Mouse (Mus musculus): ENCODE measurements around the gene Mxd3. TPM values are rescaled to one million over a fixed set of nuclear protein-coding genes. Genes with fewer than 3 reads are reported as not detected.

Mxd3 gene
- total RNA-seq, 1 experiment from 2014 or later, result 5.2 TPM

DNA sequence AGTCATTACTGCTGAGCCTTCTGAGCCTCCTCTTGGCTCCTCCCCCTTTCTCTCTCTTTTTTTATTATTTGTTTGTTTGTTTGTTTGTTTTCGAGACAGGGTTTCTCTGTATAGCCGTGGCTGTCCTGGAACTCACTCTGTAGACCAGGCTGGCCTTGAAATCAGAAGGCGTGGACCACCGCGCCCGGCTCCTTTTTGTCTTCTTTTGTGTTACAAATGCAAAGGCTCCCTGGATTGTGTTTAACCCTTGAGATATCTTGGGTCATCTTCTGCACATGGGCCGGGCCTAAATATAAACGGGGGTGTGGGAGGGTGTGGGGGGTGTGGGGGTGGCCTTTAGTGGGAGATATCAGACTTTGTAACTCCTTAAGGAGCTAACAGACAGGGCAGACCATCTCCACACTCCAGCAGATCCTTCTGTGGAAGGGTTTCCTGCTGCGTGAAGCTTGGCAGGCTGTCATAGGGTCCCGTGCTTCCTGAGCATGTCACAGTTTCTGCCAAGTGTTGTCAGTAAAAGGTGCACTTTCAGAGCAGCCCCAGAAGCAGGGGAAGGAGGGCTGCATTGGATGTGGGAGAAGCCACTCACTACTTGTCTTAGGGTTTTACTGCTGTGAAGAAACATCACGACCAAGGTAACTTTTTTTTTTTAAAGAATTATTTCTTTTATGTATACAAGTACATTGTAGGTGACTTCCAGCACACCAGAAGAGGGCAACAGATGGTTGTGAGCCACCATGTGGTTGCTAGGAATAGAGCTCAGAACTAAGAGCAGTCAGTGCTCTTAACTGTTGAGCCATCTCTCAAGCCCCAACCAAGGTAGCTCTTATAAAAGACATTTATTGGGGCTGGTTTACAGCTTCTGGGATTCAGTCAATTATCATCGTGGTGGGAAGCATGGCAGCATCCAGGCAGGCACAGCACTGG lies 8.8 kb upstream of the Mxd3 start:
- no peak for ATAC-seq (replicated peaks in 1 of 2; ENCODE audit: insufficient read depth in 1 of 2, low FRiP score in 2 of 2, low TSS enrichment in 1 of 2, low read depth in 1 of 2, poor library complexity in 2 of 2, severe bottlenecking in 2 of 2)

DNA sequence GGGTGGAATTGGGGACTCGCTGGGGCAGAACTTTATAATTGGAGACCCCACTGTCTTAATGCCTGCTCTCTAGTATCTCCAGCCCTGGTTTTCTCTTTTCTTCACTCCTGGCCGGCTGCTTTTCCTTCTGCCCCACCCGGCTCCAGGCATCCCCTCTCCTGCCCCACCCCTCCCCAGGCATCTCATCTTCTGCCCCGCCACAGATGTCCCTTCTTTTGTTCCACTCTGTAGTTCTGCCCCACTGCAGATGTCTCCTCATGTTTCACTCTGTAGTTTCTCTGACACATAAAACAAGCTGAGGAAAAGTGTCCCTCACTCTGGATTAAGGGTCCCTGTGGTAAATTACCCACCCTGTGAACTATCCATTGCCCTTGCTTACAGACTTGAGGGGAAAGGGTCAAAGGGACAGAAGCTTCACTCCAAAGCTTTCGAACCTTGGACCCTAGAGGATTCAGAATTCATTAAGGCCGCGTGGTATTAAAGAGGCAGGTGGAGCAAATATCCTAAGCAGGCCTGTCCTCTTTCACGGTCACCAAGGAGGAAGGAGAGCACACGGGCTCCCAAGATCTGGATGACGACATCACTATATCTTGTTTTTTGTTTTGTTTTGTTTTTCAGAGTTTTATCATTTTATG lies 7.8 kb upstream of the Mxd3 start:
- ATAC-seq (replicated peaks in 1 of 2; ENCODE audit: insufficient read depth in 1 of 2, low FRiP score in 2 of 2, low TSS enrichment in 1 of 2, low read depth in 1 of 2, poor library complexity in 2 of 2, severe bottlenecking in 2 of 2), result no peak

DNA sequence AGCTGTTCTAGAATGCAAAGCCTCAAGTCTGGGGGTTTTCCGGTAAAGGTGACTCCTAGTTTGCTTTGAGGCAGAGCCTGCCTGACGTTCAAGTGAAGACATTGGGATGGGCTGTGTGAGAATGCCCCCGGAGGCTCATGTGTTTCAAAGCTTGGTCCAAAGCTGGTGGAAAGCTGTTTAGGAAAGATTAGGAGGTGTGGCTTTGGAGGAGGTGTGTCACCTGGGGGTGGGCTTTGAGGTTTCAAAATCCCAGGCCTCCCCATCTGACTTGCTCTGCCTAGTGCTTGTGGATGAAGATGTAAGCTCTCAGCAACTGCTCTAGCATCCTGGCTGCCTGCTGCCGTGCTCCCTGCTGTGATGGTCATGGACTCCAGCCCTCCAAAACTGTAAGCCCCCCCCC lies 6.1 kb upstream of the Mxd3 start:
- ATAC-seq (replicated peaks in 1 of 2; ENCODE audit: insufficient read depth in 1 of 2, low FRiP score in 2 of 2, low TSS enrichment in 1 of 2, low read depth in 1 of 2, poor library complexity in 2 of 2, severe bottlenecking in 2 of 2), result no peak

DNA sequence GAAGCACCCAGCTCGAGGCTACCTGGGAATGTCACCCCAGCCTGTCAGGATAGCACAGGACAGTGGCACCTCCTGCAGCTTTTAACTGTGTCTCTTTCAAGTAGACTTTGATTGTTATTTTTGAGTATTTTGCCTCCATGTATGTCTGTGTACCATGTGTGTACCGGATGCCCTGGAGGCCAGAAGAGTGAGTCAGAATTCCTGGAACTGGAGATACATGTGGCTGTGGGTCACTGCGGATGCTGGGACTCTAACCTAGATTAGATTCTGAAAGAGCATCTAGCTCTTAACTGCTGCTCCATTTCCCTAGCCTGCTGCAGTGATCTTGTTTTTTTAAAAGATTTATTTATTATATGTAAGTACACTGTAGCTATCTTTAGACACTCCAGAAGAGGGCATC lies 2.7 kb upstream of the Mxd3 start:
- ATAC-seq (replicated peaks in 1 of 2; ENCODE audit: insufficient read depth in 1 of 2, low FRiP score in 2 of 2, low TSS enrichment in 1 of 2, low read depth in 1 of 2, poor library complexity in 2 of 2, severe bottlenecking in 2 of 2), result no peak

DNA sequence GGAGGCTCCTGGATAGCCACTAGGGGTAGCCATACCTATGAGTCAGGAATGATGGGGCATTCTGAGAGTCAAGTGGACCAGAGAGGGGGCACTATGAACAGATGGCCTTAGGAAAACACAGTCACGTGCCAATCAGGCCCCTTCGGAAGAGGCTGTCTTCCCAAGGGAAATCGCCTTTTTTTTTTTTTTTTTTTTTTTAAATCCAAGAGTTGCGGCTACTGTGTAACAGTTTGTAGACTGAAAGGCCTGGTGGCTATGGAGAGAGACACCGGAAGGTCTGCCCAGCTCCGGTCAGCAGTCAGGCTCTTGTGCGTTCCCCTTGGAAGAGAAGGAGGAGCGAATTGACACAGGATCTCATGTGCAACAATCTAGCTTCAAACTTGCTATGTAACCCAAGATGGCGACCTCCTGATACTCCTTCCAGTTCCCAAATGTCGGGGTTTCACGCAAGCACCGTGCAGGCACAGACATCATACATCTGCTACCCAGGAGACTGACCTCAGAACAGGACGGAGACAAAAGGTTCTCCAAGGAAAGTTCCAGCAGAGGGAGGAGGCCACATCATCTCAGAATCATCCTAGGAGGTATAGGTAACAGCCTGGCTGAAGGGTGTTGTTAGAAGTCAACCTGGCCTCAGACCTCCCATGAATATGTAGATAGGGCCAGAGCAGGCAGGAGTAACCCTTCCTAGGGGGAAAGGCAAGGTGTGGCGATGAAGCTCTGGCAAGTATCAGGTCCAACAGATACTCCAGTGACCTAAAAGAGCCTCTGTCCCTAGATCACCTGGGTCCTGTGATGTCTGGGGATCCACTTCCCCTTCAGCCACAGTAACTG lies 1.2 kb upstream of the Mxd3 start:
- no peak; a peak in 2 of 4 replicates for ATAC-seq (replicated peaks in 1 of 2; ENCODE audit: insufficient read depth in 1 of 2, low FRiP score in 2 of 2, low TSS enrichment in 1 of 2, low read depth in 1 of 2, poor library complexity in 2 of 2, severe bottlenecking in 2 of 2)

DNA sequence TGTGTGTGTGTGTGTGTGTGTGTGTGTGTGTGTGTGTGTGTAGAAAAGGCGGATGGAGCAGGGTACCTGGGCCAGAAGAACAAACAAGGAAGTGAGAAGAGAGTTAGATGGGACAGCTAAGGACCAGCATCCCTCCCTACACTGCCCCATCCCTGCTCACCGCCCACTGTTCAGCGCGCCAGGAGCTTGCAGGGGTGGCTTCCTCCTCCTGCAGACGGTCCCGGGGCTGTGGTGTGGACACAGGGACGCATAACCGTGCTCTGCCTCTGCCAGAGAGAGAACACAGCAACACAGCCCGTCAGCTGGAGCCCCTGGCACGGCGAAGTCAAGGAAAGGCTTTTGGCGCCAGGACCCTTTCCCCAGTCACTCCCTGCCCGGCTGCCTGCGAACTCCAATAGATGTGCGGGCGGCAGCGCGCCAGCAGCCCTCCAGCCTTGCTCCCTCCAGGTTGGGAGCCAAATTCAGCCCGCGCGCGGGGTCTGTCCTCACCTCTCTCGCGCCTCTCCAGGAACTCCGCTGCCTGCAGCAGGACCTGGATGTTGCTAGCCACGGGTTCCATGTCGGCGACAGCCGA lies 427 bp downstream of the Mxd3 start:
- ATAC-seq (replicated peaks in 1 of 2; ENCODE audit: insufficient read depth in 1 of 2, low FRiP score in 2 of 2, low TSS enrichment in 1 of 2, low read depth in 1 of 2, poor library complexity in 2 of 2, severe bottlenecking in 2 of 2), result no peak

DNA sequence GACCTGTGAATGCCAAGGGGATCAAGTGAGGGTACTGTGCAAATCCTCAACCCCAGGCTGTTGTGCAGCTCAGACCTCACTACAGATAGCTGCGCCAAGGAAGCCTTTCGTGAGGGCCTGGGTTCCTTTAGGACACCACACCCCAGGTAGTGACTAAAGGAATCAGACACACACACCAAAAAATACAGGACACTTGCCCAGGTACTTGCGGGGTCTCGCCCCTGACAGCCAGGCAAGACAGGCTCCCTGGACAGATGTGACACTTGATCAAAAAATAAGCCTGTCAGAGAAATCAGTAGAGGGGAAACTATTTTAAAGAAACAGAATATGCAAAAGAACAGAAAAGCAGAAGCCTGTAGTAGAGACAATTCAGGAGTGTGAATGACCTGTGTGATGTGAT lies 982 bp downstream of the Mxd3 start:
- no peak for ATAC-seq (replicated peaks in 1 of 2; ENCODE audit: insufficient read depth in 1 of 2, low FRiP score in 2 of 2, low TSS enrichment in 1 of 2, low read depth in 1 of 2, poor library complexity in 2 of 2, severe bottlenecking in 2 of 2)

DNA sequence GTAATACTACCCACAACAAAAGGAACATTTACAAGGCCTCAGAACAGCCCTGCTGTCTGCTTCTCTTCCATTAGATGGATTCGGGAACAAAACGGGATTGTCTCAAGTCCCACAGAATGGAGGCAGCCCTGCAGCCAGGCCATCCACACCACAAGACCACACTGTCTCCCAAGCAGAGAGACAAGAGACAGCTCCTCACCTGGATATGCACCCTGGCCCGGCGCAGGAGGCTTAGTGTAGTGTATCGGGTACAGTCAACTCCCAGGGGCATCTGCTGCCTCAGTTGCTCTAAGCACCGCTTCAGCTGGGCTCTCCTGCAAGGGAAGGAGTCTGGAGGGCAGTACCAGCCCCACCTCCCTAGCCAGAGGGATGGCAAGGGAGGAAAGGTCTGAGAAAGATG lies 1.5 kb downstream of the Mxd3 start:
- ATAC-seq (replicated peaks in 1 of 2; ENCODE audit: insufficient read depth in 1 of 2, low FRiP score in 2 of 2, low TSS enrichment in 1 of 2, low read depth in 1 of 2, poor library complexity in 2 of 2, severe bottlenecking in 2 of 2), result no peak

DNA sequence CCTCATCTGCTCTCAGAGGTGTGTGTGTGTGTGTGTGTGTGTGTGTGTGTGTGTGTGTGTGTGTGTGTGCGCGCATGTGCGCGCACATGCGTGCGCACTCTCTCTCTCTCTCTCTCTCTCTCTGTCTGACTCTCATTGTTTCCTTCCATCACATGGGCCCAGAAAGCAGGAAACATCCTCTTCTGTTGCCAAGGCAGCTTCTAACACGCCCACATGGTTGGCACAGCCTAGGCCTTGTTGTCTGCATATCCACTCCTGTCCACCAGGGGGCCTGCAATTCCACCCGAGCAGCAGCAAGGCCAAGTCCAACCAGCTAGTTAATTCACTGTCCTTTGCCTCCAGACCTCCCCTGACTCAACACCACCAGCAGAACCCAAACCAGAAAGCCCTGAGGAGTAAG lies 2.0 kb downstream of the Mxd3 start:
- peak; percentile 69 to 75 for ATAC-seq (replicated peaks in 1 of 2; ENCODE audit: insufficient read depth in 1 of 2, low FRiP score in 2 of 2, low TSS enrichment in 1 of 2, low read depth in 1 of 2, poor library complexity in 2 of 2, severe bottlenecking in 2 of 2)

DNA sequence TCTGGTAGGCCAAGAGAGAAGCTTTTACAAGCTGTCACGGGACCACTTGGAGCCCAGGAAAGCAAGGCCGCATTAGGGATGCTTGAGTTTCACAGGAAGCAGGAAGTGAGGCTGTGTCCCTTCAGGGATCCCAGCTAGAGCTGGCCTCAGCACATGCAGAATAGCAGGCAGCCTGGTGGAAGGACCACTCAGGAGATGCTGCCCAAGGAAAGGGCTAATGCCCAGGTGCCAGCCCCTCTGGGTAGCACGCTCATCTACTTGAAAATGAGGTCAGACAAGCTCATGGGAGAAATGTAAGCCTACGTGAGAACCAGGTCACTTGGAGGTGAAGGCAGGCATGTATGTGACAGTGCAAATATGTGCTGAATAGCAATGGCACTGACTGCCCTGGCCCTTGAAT lies 2.5 kb downstream of the Mxd3 start:
- no peak for ATAC-seq (replicated peaks in 1 of 2; ENCODE audit: insufficient read depth in 1 of 2, low FRiP score in 2 of 2, low TSS enrichment in 1 of 2, low read depth in 1 of 2, poor library complexity in 2 of 2, severe bottlenecking in 2 of 2)

DNA sequence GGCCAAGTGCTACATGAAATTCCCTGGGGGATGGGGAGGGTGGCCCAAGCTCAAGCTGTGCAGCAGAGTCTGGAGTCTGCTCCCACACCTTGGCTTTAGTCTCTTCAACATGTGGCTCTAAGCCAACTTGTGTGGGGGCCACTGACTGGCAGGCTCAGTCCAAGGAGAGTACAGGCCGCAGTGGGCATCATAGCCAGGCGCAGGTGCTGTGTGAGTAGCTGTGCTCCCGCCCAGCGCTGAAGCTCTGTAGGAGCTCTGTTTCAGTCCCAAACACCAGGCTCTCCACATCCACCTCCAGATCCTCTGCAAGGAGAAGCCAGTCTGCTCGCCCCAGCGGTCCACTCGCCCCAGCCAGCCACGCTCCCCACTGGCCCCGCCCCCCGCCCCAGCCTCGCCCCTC lies 4.0 kb downstream of the Mxd3 start:
- ATAC-seq (replicated peaks in 1 of 2; ENCODE audit: insufficient read depth in 1 of 2, low FRiP score in 2 of 2, low TSS enrichment in 1 of 2, low read depth in 1 of 2, poor library complexity in 2 of 2, severe bottlenecking in 2 of 2), result no peak

DNA sequence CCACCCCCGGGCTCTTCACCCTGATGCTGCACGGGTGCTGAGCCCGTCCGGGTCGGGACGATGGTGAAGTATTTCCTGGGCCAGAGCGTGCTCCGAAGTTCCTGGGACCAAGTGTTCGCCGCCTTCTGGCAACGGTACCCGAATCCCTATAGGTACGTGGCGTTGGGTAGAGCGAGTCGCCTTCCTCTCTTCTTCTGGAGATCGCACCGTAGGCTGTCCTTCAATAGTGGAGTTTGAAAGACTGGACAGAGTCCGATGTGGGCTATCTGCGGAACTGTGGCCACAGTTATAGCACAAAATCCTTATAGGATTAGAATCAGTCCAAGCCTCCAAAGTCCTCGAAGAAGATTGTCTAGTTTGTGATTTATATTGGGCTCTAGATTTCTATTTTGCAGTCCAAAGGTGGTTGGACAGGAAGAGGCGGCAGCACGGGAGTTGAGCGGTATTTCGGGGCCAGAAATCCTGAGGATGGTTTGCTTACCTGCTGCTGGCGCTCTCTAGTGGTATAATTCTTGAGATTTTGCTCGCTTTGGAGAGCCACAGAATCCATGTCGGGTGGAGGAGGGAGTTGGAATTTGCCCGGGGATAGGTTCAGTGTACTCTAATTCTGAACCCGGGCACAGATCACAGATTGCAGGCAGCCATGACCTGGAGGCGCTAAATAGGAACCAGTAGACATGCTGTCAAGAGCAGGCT lies 7.3 kb downstream of the Mxd3 start:
- ATAC-seq (replicated peaks in 1 of 2; ENCODE audit: insufficient read depth in 1 of 2, low FRiP score in 2 of 2, low TSS enrichment in 1 of 2, low read depth in 1 of 2, poor library complexity in 2 of 2, severe bottlenecking in 2 of 2), result no peak

DNA sequence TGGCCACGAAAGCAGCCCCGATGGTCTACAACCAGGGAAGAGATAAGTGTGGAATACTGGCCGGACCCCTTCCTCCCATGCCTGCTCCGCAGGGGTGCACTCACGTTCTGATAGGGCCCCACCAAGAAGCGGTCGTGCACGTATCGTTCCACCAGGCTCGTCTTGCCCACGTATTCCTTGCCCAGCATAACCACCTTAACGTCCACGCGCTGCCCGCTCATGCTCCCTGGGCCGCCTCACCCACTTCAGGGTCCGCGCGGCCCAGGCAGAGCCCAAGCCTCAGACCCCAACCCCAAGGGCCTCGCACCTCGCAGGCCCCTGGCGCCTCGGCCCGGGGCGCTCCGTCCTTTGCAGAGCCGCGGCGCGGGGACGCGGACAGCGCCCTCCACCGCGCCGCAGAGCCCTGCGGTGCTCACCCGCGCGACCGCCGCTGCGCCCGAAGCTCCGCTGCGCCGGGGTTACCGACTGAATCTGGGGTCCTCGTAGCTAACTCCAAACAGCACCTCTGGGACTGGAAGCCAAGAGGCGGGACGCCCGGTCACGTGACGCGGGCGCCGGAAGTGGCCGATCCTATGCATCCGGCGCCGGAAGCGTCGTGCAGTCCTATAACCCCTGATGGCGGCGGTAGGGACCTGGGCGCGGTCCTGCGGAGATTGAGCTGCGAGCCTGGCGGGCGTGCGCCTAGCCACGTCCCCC lies 8.0 kb downstream of the Mxd3 start, which contains the start of gene Rab24:
Gene Rab24, minus strand, starts transcription at position 513 of the 696 bp plus-strand sequence.
- peak; percentile 70 to 78 for ATAC-seq (replicated peaks in 1 of 2; ENCODE audit: insufficient read depth in 1 of 2, low FRiP score in 2 of 2, low TSS enrichment in 1 of 2, low read depth in 1 of 2, poor library complexity in 2 of 2, severe bottlenecking in 2 of 2)

DNA sequence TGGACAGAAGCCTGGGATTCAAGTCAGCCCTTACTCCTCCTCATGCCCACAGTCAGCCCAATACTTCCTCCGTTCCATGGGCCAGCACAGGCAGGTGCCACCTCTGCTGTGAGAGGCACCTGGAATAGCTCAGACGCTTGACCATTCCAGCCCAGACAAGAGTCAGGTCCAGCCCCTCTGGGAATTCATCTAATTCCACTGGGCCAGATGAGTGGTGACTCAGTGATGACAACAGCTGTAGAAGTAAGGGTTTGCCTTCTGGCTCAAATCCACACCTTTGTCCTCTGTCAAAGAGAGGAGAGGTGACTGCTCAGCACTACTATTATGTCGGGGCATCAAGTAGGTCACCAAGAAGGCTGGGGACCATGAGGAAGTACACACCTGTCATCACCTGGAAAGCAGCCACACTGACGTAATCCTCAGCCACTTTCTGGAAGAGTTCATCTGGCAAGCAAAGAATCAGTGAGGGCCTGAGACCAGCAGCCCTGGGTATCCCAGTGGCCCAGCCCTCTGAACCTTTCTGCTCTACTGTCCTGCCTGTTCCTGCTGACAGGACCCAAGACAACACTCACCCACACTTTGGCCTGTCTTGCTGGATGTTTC lies 9.6 kb downstream of the Mxd3 start, which contains the start of gene Prelid1:
Gene Prelid1, plus strand, starts transcription at position 570 of the 603 bp plus-strand sequence.
- ATAC-seq (replicated peaks in 1 of 2; ENCODE audit: insufficient read depth in 1 of 2, low FRiP score in 2 of 2, low TSS enrichment in 1 of 2, low read depth in 1 of 2, poor library complexity in 2 of 2, severe bottlenecking in 2 of 2), result no peak

DNA sequence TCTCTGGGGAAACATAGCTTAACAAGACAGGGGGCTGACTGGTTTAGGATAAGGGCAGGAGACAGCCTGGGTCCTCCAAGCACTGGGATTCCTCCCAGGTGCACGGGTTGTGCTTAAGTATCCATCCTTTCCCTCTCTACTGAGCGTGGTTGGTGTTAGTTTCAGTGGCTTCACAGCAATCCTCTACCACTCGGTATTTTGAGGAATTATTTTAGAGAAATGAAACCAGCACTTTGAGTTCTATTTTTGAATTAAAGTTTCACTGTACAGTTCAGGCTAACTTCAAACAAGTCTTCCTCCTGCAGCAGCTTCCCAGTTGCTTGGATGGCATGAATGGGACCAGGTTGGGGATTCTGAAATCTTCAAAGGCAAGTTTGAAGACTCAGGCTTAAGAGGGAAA lies 11.3 kb downstream of the Mxd3 start:
- ATAC-seq (replicated peaks in 1 of 2; ENCODE audit: insufficient read depth in 1 of 2, low FRiP score in 2 of 2, low TSS enrichment in 1 of 2, low read depth in 1 of 2, poor library complexity in 2 of 2, severe bottlenecking in 2 of 2), result no peak

DNA sequence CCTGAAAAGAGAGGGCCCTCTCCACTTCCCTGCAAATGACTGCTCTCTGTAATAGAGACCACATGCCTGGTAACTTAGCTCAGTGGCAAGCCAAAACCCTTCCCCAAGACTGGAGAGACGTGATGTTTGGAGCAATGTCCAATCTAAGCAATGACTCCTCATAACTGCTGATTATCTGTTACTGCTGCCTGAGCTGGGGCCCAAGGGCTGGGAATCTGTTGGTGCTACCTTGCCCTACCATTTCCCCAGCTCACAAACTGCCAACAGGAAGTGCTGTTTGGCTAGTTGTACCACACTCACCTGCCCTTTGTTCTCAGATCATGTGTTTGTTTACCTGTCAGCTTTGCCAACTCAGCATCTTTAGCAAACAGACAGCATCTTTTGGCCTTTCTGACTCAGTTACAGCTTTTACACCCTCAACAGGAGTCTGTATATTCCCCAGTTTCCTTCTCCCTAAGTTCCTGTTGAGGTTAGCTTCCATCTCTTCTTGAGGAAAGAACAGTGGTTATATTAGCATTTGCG lies 14.7 kb downstream of the Mxd3 start:
- ATAC-seq (replicated peaks in 1 of 2; ENCODE audit: insufficient read depth in 1 of 2, low FRiP score in 2 of 2, low TSS enrichment in 1 of 2, low read depth in 1 of 2, poor library complexity in 2 of 2, severe bottlenecking in 2 of 2), result no peak
